16 mouse cellular contexts compared by ENCODE assay signal in genomic region chr1:131175189-131175588, GRCm38 (mm10).
"Had no signal": no experiment of that assay in that cellular context is flagged by ENCODE, and none has a peak within 500 bp of the region (broad histone marks: within the 10 kb centered on the region; RNA-seq: fewer than 3 reads in every experiment).

No protein-coding gene starts in this region.

- H3K4me3 ChIP-seq: neural tube, embryonic 13.5 days; neural tube, embryonic 15.5 days; stomach, embryonic 15.5 days had no signal

- H3K9ac ChIP-seq: neural tube, embryonic 13.5 days; neural tube, embryonic 15.5 days; stomach, embryonic 15.5 days had no signal

- DNase-seq: retina, postnatal 1 day; right cerebral cortex, adult 18-20 months; right cerebral cortex, postnatal 14 days; right cerebral cortex, postnatal 25 days; right cerebral cortex, postnatal 4 days; spleen, adult 18-20 months; thymus, adult 18-20 months; thymus, adult 2 months; thymus, postnatal 14 days; thymus, postnatal 25 days; thymus, postnatal 36 days; thymus, postnatal 4 days had no signal

- H3K9me3 ChIP-seq: neural tube, embryonic 13.5 days; neural tube, embryonic 15.5 days; stomach, embryonic 15.5 days had no signal

- H3K27me3 ChIP-seq: neural tube, embryonic 13.5 days; neural tube, embryonic 15.5 days; stomach, embryonic 15.5 days had no signal

- H3K4me2 ChIP-seq: neural tube, embryonic 13.5 days; neural tube, embryonic 15.5 days; stomach, embryonic 15.5 days had no signal

- H3K27ac ChIP-seq: neural tube, embryonic 13.5 days; neural tube, embryonic 15.5 days; stomach, embryonic 15.5 days; stomach, postnatal 0 days had no signal

- H3K4me1 ChIP-seq: neural tube, embryonic 13.5 days; neural tube, embryonic 15.5 days; stomach, embryonic 15.5 days had no signal
